8 mouse cellular contexts compared by ENCODE assay signal in genomic region chr9:96631389-96632072, GRCm38 (mm10). TPM values are rescaled to one million over a fixed set of nuclear protein-coding genes. Genes with fewer than 3 reads are reported as not detected.
A peak's percentile ranks its signal among the peaks of the same experiment; 100 is the strongest.
DNase-seq lines count a peak whose midpoint lies in the region; ATAC-seq lines count a peak whose summit lies in the region.

TSS of gene Rasa2 (minus strand) at chr9:96631617.

- peak; percentile 94 for DNase-seq in CD4-positive helper T cell, adult 2 months (ENCODE audit: low read depth, low spot score)
- peak; percentile 67 for DNase-seq in brain, embryonic 18.5 days (ENCODE audit: low read depth, low spot score)
- peak; percentile 96 for DNase-seq in kidney, postnatal 14 days
- DNase-seq in liver, embryonic 13.5 days: peak; percentile 85
- DNase-seq in neural tube, embryonic 10.5 days (ENCODE audit: extremely low spot score, low spot score): peak; percentile 92

- peak within 1 kb of the TSS; percentile 84 for H3K4me2 ChIP-seq in heart, embryonic 13.5 days
- peak within 1 kb of the TSS; percentile 99 for H3K4me2 ChIP-seq in liver, embryonic 13.5 days
- peak within 1 kb of the TSS; percentile 79 for H3K4me2 ChIP-seq in stomach, embryonic 16.5 days (ENCODE audit: low read depth, low read length)

- peak within 1 kb of the TSS; percentile 88 for H3K4me3 ChIP-seq in heart, embryonic 13.5 days
- peak within 1 kb of the TSS; percentile 83 for H3K4me3 ChIP-seq in liver, embryonic 13.5 days (replicated peaks)
- peak within 1 kb of the TSS; percentile 63 for H3K4me3 ChIP-seq in stomach, embryonic 16.5 days (replicated peaks; ENCODE audit: low read length)

- 3% methylated on average over 46 of the region's 52 CpGs for WGBS in heart, embryonic 13.5 days
- 2% methylated on average over 52 of the region's 52 CpGs for WGBS in liver, embryonic 13.5 days (ENCODE audit: insufficient replicate concordance)
- 1% methylated on average over 48 of the region's 52 CpGs for WGBS in stomach, embryonic 16.5 days

- no peaks in the 10 kb centered on the region for H3K9me3 ChIP-seq in heart, embryonic 13.5 days
- no peaks in the 10 kb centered on the region for H3K9me3 ChIP-seq in liver, embryonic 13.5 days (replicated peaks)
- H3K9me3 ChIP-seq in stomach, embryonic 16.5 days (replicated peaks; ENCODE audit: control insufficient read depth, low read length): no peaks in the 10 kb centered on the region

- peaks cover 12% of the 10 kb centered on the region; the same call in 1 of the 2 replicates for H3K27me3 ChIP-seq in heart, embryonic 13.5 days (replicated peaks)
- peaks cover 40% of the 10 kb centered on the region for H3K27me3 ChIP-seq in liver, embryonic 13.5 days
- no peaks in the 10 kb centered on the region for H3K27me3 ChIP-seq in stomach, embryonic 16.5 days (ENCODE audit: control insufficient read depth, insufficient read depth, low read length)

- peak within 1 kb of the TSS; percentile 97 for H3K27ac ChIP-seq in heart, embryonic 13.5 days (replicated peaks)
- H3K27ac ChIP-seq in liver, embryonic 13.5 days: peak within 1 kb of the TSS; percentile 71
- peak within 1 kb of the TSS; percentile 94 for H3K27ac ChIP-seq in stomach, embryonic 16.5 days (ENCODE audit: low read length)

- ATAC-seq in erythroid progenitor cell, adult 5-6 weeks (replicated peaks; ENCODE audit: low FRiP score, poor library complexity, severe bottlenecking): peak; percentile 98
- peak; percentile 97 for ATAC-seq in heart, embryonic 13.5 days (ENCODE audit: extremely low read depth, insufficient number of reproducible peaks, low FRiP score, low TSS enrichment)
- ATAC-seq in liver, embryonic 13.5 days (ENCODE audit: low read depth): peak; percentile 98
- ATAC-seq in stomach, embryonic 16.5 days (ENCODE audit: insufficient read depth, low FRiP score): peak; percentile 98

- peak within 1 kb of the TSS; percentile 98 for H3K9ac ChIP-seq in heart, embryonic 13.5 days
- peak within 1 kb of the TSS; percentile 86 for H3K9ac ChIP-seq in liver, embryonic 13.5 days
- peak within 1 kb of the TSS; percentile 97 for H3K9ac ChIP-seq in stomach, embryonic 16.5 days (ENCODE audit: low read length)

- H3K36me3 ChIP-seq in heart, embryonic 13.5 days: no peaks in the 10 kb centered on the region
- H3K36me3 ChIP-seq in liver, embryonic 13.5 days: no peaks in the 10 kb centered on the region
- H3K36me3 ChIP-seq in stomach, embryonic 16.5 days (ENCODE audit: control insufficient read depth, insufficient read depth, low read length): no peaks in the 10 kb centered on the region

- peaks cover 35% of the 10 kb centered on the region for H3K4me1 ChIP-seq in heart, embryonic 13.5 days
- H3K4me1 ChIP-seq in liver, embryonic 13.5 days (replicated peaks): peaks cover 37% of the 10 kb centered on the region
- H3K4me1 ChIP-seq in stomach, embryonic 16.5 days (ENCODE audit: control insufficient read depth, insufficient read depth, low read length): 0 out of 2 replicates have a peak, but pooled peaks cover 3% of the 10 kb centered on the region

RNA-seq across cellular contexts. Expression of gene Rasa2, which starts in this region (rescaled TPM):
- total RNA-seq in erythroid progenitor cell, adult 5-6 weeks (2015; ENCODE audit: low replicate concordance): 4.0 and 7.5 TPM in 2 replicates
- 6.3 and 8.9 TPM in 2 replicates for total RNA-seq in erythroid progenitor cell, adult 5-6 weeks (2017; ENCODE audit: low replicate concordance)
- 11.3 and 12.3 TPM in 2 replicates for polyA plus RNA-seq in heart, embryonic 13.5 days (2015; fragmentation: Nextera tagmentation; extraction: Ambion mirVana)
- 2.9 and 3.2 TPM in 2 replicates for polyA plus RNA-seq in liver, embryonic 13.5 days (2015; fragmentation: Nextera tagmentation; extraction: Ambion mirVana)
- 16.5 and 19.0 TPM in 2 replicates for polyA plus RNA-seq in stomach, embryonic 16.5 days (2015; fragmentation: Nextera tagmentation; extraction: Ambion mirVana)

Comparison
In these comparisons a context has a peak if more than half of its experiments do, and no peak if none do; other contexts are left out.
1. Peak in every context shown above with its lines: DNase-seq, ATAC-seq, H3K4me3 ChIP-seq and H3K27ac ChIP-seq.